Mouse (Mus musculus): ENCODE results near the gene Etv4.

DNA sequence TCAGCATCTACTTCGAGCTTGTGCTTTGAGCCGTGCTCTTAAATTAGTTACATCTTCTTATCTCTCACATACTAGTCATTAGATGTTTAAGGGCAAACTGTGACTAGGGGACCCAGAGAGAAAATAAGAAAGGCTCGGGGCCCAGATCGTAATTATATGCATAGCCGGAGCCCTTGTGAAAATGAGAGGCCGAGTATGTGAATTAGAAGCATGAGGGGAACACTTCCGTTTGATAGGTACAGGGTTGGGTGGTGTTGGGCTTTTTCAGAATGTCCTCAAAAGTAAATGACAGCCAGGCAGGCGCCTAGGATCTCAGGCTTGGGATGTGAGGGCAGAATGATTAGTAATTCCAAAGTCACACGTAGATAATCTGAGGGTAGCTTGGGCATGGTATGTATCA is 51.6 kb downstream of the Etv4 start:
- TF ChIP-seq POLR2A (IDR thresholded peaks at IDR 0.05; ENCODE audit: low read depth, low read length) (no peak), CTCF (IDR thresholded peaks at IDR 0.05; ENCODE audit: borderline replicate concordance, insufficient read depth, low read length) (no peak)

Measured in embryonic fibroblast, embryonic 13.5 days (primary cell).